Mouse (Mus musculus) forebrain, embryonic 14.5 days (tissue): ENCODE data around the gene Mon2. TPM values are rescaled to one million over a fixed set of nuclear protein-coding genes. Genes with fewer than 3 reads are reported as not detected.

Source experiments
- ATAC-seq: fragments of 200-750 bp; cut with Nextera tagmentation; 2 replicates; pipeline ENCODE4 v1.8.0; 2017; ENCODE audit warnings: mild to moderate bottlenecking, moderate library complexity
- DNase-seq: peaks from one replicate; pipeline ENCODE4 v3.0.0-alpha.2; 2015; ENCODE audit warnings: low spot score
- H3K27ac ChIP-seq: fragments of 300-500 bp; sonication (generic); 2 replicates; pipeline ENCODE4 v1.5.1; 2014; ENCODE audit warnings: low read depth, mild to moderate bottlenecking, control low read depth, low read length, moderate library complexity
- H3K27me3 ChIP-seq: fragments of 300-500 bp; sonication (generic); replicated peaks from 2 replicates; pipeline ENCODE4 v1.6.1; 2014; ENCODE audit warnings: low read length, control low read depth, mixed read lengths; ENCODE audit not compliant: control insufficient read depth, insufficient read depth
- H3K36me3 ChIP-seq: fragments of 300-500 bp; sonication (generic); 2 replicates; pipeline ENCODE4 v1.6.1; 2014; ENCODE audit warnings: low read length, control low read depth; ENCODE audit not compliant: control insufficient read depth, insufficient read depth
- H3K4me1 ChIP-seq: fragments of 300-500 bp; sonication (generic); 2 replicates; pipeline ENCODE4 v1.6.1; 2014; ENCODE audit warnings: antibody characterized with exemption, low read length, control low read depth; ENCODE audit not compliant: control insufficient read depth, insufficient read depth
- H3K4me2 ChIP-seq: fragments of 300-500 bp; sonication (generic); 2 replicates; pipeline ENCODE4 v1.6.1; 2014; ENCODE audit warnings: mild to moderate bottlenecking, control low read depth, low read length
- H3K4me3 ChIP-seq: fragments of 300-500 bp; sonication (generic); 2 replicates; pipeline ENCODE4 v1.5.1; 2014; ENCODE audit warnings: low read depth, low read length, control low read depth
- H3K9ac ChIP-seq: fragments of 300-500 bp; sonication (generic); 2 replicates; pipeline ENCODE4 v1.6.1; 2014; ENCODE audit warnings: mild to moderate bottlenecking, low read length, control low read depth, moderate library complexity
- H3K9me3 ChIP-seq: fragments of 300-500 bp; sonication (generic); replicated peaks from 2 replicates; pipeline ENCODE4 v1.6.1; 2016; ENCODE audit warnings: low read length, control low read depth, mixed read lengths; ENCODE audit not compliant: control insufficient read depth
- WGBS: fragments of 180-500 bp; shearing (Covaris S2); extraction: QIAGEN DNeasy Blood & Tissue Kit; methylation state at CpG from one replicate; pipeline ENCODE4 v1.1.7; 2014; 5-methylcytosine and 5-hydroxymethylcytosine counted together
- microRNA counts: library from miRNA; unstranded; fragments of <30 nt; microRNA quantifications from one replicate; lab custom pipeline; 2016
- microRNA-seq: library from miRNA; unstranded; fragments of <30 nt; microRNA quantifications from one replicate; pipeline ENCODE4, GENCODE M21; 2016
- polyA plus RNA-seq: library from polyadenylated mRNA; unstranded; fragments of >200 nt; fragmentation: Nextera tagmentation; extraction: Ambion mirVana; gene quantifications from 2 replicates; pipeline ENCODE4 v1.2.1, GENCODE M21; 2014

Gene Mon2
- polyA plus RNA-seq, 1 experiment from 2014 or later, result 23.5 TPM

DNA sequence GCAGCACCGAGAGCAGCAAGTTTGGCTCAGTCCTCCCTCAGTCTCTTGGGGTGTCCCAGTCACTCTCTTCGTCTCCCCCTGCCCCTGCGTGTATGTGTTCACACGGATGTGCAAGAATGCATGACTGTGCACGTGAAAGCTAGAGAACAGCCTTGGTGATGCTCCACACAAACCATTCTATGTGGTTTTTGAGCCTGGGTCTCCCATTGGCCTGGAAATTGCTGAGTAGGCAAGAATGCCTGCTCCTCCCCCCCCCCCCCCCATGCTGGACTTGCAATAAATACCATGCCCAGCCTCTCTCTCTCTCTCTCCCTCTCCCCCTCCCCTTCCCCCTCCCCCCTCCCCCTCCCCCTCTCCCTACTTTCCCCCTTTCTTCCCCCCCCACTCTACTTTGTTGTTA is 117.6 kb downstream of the Mon2 start:
- Histone ChIP-seq H3K27me3 (no peaks in the 10 kb centered on the region), H3K4me2 (no peak overlapping the region), H3K36me3 (no peaks in the 10 kb centered on the region), H3K9me3 (no peaks in the 10 kb centered on the region), H3K4me1 (peaks cover 1% of the 10 kb centered on the region), H3K9ac (no peak overlapping the region), H3K4me3 (no peak overlapping the region), H3K27ac (no peak overlapping the region)
- no peak for DNase-seq
- no peak for ATAC-seq
- WGBS, result 90% methylated on average over 5 of the region's 5 CpGs

DNA sequence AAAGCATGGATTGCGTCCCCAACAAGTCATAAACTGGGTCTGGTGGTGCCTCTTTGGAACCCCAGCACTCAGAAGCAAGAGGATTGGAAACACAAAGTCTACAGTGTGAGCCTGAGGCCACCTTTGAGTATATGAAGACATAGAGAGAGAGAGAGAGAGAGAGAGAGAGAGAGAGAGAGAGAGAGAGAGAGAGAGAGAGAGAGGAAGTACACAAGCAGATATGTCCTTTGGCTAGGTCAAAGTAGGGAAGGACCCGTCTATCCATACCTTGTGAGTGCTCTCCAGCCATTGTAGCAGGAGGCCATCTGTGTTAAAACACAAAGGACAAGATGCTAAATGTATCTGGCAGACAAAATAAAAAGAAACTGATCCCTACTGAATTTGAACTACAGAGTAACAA is 118.4 kb downstream of the Mon2 start:
- no peaks in the 10 kb centered on the region for H3K27me3 ChIP-seq
- no peaks in the 10 kb centered on the region for H3K9me3 ChIP-seq
- H3K9ac ChIP-seq, result no peak overlapping the region
- H3K4me2 ChIP-seq, result no peak overlapping the region
- no peaks in the 10 kb centered on the region for H3K4me1 ChIP-seq
- H3K4me3 ChIP-seq, result no peak overlapping the region
- WGBS, result 86% methylated on average over 2 of the region's 2 CpGs
- no peak for ATAC-seq
- H3K36me3 ChIP-seq, result no peaks in the 10 kb centered on the region
- no peak overlapping the region for H3K27ac ChIP-seq
- no peak for DNase-seq

DNA sequence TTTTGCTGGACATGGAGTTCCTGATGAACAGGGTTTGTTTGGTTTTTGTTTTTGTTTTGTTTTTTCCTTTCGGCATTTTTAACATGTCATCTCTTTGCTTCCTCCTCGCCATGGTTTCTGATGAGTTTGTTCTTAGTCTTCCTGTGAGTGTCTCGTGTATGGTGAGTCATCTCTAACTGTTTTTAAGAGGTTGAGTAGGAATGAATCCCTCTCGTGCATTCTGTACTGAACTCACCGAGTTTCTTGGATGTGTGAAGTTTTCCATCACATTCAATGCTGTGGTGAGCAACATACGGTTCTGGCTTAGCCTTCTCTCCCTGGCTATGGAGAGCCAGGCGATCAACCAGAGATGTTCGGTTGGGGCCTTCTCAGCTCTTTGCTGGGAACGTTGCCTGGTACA is 122.7 kb downstream of the Mon2 start:
- 93% methylated on average over 9 of the region's 9 CpGs for WGBS
- no peak overlapping the region for H3K9ac ChIP-seq
- no peak overlapping the region for H3K4me3 ChIP-seq
- H3K36me3 ChIP-seq, result no peaks in the 10 kb centered on the region
- H3K4me2 ChIP-seq, result no peak overlapping the region
- H3K27ac ChIP-seq, result no peak overlapping the region
- ATAC-seq, result no peak
- DNase-seq, result no peak
- H3K27me3 ChIP-seq, result no peaks in the 10 kb centered on the region
- no peaks in the 10 kb centered on the region for H3K9me3 ChIP-seq
- no peaks in the 10 kb centered on the region for H3K4me1 ChIP-seq

DNA sequence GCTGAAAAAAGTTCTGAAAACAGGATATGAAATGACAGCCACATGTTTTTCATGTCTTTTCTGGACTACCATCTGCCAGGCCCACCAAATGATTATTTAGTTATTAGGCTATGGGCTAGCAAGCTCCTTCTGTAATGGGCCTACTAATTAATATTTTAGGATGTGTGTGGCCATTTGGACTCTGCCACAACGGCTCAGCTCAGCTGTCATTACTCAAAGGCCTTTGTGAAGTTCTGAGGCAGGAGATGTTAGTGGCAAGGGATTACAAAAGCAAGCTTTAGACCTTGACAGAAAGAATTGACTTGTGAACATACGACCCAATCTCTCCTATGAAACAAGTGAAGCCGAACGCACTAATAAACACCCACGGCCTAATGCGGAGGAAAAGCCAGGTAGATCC is 125.3 kb downstream of the Mon2 start:
- H3K9ac ChIP-seq, result no peak overlapping the region
- no peaks in the 10 kb centered on the region for H3K27me3 ChIP-seq
- no peak for ATAC-seq
- WGBS, result 50% methylated on average over 6 of the region's 6 CpGs
- no peaks in the 10 kb centered on the region for H3K36me3 ChIP-seq
- no peaks in the 10 kb centered on the region for H3K4me1 ChIP-seq
- no peak for DNase-seq
- H3K27ac ChIP-seq, result no peak overlapping the region
- H3K4me3 ChIP-seq, result no peak overlapping the region
- no peaks in the 10 kb centered on the region for H3K9me3 ChIP-seq
- no peak overlapping the region for H3K4me2 ChIP-seq

DNA sequence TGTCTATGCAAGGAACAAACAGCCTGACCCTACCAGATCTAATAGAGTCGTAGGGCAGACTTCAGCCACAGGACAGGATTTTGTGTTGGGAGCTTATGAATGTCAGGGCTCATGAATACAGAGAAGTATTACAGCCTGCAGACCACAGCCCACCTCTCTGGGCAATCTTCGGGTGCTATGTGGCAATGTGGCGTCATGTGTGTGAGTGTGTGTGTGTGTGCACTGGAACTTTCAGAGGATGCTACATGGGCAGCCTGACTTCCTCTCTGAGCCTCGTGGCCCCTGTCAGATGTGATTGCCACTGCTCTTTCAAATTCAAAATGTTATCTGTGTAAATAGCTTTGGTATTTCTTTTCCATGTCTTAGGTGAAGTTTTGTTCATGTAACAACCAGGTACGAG is 131.4 kb downstream of the Mon2 start:
- H3K4me3 ChIP-seq, result no peak overlapping the region
- H3K36me3 ChIP-seq, result no peaks in the 10 kb centered on the region
- ATAC-seq (no peak), DNase-seq (no peak)
- no peaks in the 10 kb centered on the region for H3K4me1 ChIP-seq
- H3K27ac ChIP-seq, result no peak overlapping the region
- H3K27me3 ChIP-seq, result no peaks in the 10 kb centered on the region
- H3K4me2 ChIP-seq, result no peak overlapping the region
- 84% methylated on average over 5 of the region's 5 CpGs for WGBS
- H3K9ac ChIP-seq, result no peak overlapping the region
- H3K9me3 ChIP-seq, result no peaks in the 10 kb centered on the region

DNA sequence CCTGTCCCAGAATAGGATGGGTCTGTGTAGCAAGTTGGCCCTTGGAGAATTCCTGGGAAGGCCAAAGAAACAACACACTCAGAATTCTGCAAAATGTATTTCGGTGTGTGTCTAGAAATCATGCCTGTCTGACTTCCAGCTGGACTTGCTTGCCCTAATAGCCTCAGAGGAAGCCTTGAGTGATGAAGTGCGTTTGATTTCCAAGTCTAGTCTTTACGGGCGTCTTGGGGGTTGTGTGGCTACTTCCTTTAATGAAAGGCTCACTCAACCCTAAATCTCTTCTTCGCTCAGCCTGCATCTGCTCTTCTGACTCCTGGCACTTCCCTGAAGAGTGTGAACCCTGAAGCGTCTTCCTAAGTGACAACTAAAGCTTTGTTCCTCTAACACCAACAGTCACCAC is 132.5 kb downstream of the Mon2 start:
- DNase-seq, result no peak
- Histone ChIP-seq H3K27ac (no peak overlapping the region), H3K4me3 (no peak overlapping the region), H3K36me3 (no peaks in the 10 kb centered on the region), H3K9me3 (no peaks in the 10 kb centered on the region), H3K27me3 (no peaks in the 10 kb centered on the region), H3K4me2 (no peak overlapping the region), H3K4me1 (no peaks in the 10 kb centered on the region), H3K9ac (no peak overlapping the region)
- WGBS, result 60% methylated on average over 6 of the region's 6 CpGs
- no peak for ATAC-seq

DNA sequence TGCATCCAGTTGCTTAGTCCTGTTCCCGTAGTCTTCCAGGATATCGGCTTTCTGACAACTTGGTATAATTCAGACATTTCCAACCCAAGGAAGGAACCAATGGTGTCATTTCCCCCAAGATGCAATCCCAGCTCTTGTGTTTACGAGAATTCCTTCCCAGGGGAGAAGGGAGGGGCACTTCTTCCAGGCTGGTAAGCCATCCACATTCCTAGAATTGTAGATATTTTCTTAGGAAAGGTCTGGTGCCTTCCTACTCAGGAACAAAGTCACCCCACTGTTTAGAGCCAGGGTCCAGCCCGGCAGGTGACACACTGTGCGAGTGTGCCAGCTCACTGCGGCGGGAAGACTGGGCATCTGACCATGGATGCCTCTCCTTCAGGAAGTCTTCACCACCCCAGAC is 133.5 kb downstream of the Mon2 start:
- Histone ChIP-seq H3K4me2 (no peak overlapping the region), H3K9me3 (no peaks in the 10 kb centered on the region), H3K27ac (no peak overlapping the region), H3K36me3 (no peaks in the 10 kb centered on the region), H3K4me3 (no peak overlapping the region), H3K9ac (no peak overlapping the region), H3K27me3 (no peaks in the 10 kb centered on the region), H3K4me1 (no peaks in the 10 kb centered on the region)
- ATAC-seq (no peak), DNase-seq (no peak)
- 87% methylated on average over 7 of the region's 7 CpGs for WGBS

MicroRNAs within 50 kb of the gene (microRNA counts, 519-probe panel; counts per million panel counts)
- microRNA mmu-let-7i (lab: Ali Mortazavi, UCI), result 6,391 counts per million, percentile 93 among the panel's probes with 10 or more counts

Small RNAs within 50 kb of the gene (microRNA-seq; reads per million reads assigned to microRNA genes)
- 47,860 reads per million, percentile 100 among the genes with 10 or more reads in this experiment for gene Mirlet7i

Other genes starting within 250 kb of the Mon2 start
- gene Usp15, start 120.5 kb upstream of the Mon2 start, polyA plus RNA-seq, result 63.9 and 78.8 TPM in 2 replicates
- 21.4 and 31.4 TPM in 2 replicates for gene Fam19a2, start 187.5 kb upstream of the Mon2 start, polyA plus RNA-seq